Mouse (Mus musculus): Measurements from ENCODE around the gene Poldip3.
"Not testable (repeated sequence)": the region's sequence is repeated elsewhere in the genome, so short reads cannot be mapped to it uniquely, and the experiment has no call there.

The Poldip3 gene

DNA sequence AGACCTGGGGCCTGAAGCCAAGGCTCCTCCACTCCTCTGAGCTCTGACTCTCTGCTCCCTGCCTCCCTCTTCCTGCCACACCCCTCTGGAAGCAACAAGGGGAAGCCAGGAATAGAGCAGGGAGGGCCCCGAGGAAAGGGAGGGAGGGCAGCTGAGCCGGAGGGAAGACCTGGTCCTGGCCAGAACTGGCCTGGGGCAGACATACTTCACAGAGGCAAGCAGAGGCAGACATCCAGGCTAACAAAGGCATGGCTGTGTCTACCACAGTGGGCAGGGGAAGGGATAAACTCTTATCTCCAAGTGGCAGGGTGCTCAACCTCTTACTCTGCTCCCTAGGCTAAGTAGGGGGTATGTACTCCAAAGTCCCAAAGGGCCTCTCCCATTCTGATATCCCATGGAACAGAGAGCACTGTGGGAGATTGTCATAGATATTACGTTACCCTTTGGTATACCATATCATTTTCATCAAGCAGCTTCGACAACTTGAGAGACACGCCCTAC lies 15.8 kb upstream of the Poldip3 start:
- no peak for DNase-seq (ENCODE audit: low spot score)

DNA sequence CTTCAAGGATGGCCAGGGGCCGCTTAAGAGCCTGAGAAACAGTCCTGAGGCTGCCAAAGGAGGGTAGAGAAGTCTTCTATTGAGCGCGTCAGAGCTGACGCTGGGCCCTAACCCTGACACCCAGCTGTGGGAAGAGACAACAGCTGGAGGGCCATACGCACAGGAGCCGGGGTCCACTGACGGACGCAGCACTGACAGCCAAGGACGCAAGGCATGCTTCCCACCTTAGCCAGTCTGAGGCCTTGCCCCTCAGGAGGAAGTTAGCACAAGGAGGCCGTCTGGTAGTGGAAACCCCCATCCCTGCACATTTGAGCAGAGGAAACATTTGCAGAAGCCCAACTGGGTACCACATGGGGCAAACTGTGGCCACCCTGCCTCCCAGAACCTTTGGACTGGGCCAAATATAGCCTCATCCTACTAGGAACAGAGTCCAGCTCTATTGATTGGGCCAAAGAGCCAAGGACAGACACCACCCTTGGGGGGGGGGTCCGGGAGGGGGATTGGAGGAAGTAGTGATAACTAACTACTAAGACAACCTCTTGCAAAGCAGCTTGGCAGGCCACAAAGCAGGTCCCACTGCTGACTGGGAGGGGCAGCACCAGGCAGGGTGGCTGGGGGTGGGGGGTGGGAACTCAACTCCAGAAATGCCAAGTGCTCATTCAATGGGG lies 13.8 kb upstream of the Poldip3 start:
- DNase-seq (ENCODE audit: low spot score): no peak

DNA sequence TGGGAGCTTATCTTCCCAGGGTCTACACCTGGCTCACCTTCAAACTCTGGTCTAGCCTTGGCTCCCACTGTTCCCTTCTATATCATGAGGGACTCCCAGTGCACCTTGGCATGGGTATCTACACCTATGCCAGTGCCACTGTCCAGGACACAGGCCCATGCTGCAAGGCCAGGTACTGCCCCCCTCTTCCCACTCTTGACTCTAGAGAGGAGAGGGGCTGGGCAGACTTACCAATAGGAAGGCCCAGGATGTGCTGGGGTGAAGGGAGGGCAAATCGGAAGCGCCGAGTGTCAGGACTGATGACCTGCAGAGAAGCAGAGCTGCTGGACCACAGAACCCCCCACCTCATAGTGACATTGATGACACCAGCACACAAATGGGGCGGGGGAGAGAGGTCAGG lies 12.8 kb upstream of the Poldip3 start:
- no peak for DNase-seq (ENCODE audit: low spot score)

DNA sequence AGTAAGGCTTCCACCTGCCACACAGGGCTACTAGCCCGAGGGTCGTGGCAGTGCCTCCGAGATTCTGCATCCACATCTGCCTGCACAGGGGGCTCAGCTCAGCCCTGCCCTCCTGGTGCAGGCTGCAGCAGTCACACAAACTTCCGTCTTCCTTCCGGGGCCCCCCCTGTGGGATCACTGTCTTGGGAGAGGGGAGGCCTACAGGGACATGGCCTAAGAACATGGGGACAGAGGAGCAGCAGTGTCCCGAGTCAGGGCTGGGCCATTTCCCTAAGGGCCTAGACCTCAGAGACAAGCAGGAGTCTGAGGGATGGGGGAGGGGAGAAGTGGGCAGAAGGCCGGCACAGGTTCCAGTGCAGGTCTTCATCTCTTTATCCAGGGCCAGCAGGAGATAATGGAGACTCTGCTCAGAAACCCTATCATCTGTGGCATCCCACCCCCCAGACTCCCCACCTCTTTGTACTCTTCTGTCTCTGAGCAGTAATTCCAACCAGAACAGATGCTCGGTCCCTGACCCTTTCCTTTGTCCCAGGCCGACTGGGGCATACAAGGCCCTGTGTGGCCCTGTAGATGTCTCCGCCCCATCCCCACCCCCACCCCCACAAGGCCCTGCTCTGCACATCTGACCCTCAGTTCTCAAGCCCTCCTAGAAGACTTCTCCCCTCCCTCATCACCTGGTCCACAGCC lies 12.0 kb upstream of the Poldip3 start:
- no peak for DNase-seq (ENCODE audit: low spot score)

DNA sequence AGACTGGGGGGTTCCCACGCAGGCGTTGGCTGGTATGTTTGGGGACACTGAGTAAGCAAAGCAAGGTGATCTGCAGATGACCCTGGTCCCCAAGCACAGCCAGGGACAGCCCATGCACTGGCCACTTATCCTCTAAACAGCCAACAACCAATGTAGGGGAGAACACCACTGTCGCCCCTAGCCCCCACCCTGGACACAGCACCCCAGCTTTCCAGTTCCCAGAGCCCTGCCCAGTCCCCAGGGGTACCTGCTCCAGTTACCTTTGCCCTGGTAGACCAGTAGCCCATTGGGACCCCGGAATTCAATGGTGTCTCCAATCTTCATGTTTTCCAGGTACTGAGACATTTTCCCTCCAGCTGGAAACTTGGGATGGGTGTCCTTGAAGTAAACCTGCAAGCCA lies 11.4 kb upstream of the Poldip3 start:
- no peak for DNase-seq (ENCODE audit: low spot score)

DNA sequence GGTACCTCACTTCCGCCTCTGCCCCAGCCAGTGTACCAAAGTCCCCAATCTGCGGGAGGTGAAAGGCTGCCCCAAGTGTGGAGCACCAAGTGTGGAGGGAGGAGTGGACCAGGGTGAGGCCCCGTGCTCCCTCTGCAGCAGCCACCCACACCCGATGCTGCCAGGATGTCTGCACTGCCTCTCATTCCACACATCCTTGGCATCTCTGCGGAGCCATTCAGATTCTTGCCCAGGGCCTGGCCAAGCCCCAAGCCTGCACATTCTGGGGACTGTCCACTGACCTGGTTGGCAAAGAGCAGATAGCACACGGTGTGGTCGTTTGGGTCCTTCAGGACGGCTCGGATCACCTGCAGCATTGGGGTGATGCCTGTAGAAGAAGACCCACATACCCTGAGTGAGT lies 10.6 kb upstream of the Poldip3 start:
- no peak for DNase-seq (ENCODE audit: low spot score)

DNA sequence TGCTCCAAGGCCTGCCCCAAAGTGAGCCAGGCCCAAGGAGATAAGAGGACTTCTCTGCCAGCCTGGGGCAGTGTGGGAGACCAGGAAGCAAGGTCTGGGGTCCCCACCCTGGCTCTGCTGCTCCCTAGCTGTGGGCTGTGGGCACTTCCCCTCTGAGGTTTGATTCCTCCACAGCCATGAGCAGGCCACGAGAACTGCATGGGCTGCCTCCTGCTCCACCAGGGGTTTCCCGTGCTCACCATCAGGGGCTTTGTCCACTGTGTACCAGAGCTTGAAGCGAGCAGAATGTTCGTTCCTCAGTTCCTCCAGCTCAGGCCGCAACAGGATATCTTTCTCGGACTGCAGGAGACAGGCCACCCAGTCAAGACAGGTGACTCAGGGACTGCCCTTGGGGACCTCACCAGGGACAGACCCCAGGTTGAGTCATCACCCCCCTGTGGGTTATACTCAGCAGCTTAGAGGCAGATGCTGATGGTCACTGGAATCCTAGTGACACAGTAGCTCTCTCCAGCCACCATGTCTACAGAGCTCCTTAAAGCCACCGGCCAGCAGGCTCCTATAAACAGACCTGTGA lies 9.5 kb upstream of the Poldip3 start:
- no peak for DNase-seq (ENCODE audit: low spot score)

DNA sequence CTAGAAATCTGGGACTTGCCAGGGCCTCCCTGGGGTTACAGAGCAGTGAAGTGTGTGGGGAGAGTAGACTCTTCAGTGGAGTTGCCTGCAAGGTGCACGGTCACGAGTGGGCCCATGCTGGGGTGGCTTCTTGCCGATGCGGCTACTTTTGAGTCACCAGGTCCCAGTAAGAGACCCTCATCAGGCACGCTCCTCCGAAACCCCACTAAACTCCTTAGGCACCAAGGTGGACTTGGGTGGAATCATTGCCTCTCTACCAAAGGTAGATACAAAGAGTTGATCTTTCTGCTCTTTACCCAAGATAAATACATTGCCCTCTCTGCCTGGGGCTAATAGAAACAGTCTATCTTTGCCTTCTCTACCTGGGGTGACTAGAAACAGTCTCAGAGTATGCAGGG lies 8.5 kb upstream of the Poldip3 start:
- no peak for DNase-seq (ENCODE audit: low spot score)

DNA sequence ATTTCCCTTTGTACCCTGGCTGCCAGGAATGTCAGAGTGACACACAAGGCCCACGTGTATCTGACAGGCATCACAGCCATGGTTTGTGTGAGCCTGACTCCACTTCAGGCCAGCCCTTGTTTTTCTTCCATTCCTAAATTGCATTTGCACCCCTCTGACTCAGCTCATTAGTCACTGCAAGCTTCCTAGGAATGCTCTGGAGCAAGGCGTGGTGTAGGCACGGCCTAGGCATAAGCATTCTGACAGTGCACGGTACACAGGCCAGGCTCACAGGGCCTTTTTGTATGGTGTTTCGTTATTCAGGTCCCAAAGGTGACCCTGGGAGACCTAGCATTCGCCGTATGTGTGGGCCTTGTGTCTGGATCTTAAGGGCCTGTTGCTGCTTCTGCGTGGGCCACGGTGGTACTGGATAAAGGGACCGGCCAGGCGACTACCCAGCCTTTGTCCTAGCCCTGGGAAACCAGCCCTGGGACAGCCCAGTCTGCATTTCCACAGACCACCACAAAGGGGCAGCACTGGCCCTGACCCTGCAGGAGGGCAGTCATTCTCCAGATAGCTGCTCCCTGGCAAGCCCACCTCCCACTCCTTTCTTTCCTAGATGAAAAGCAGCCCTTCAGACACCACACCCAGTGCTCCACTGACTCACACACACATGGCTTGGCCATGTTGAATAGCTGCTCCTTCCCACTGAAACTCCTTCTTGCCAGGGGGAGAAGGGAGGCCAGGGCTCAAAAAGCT lies 7.9 kb upstream of the Poldip3 start:
- DNase-seq (ENCODE audit: low spot score): peak; percentile 36

DNA sequence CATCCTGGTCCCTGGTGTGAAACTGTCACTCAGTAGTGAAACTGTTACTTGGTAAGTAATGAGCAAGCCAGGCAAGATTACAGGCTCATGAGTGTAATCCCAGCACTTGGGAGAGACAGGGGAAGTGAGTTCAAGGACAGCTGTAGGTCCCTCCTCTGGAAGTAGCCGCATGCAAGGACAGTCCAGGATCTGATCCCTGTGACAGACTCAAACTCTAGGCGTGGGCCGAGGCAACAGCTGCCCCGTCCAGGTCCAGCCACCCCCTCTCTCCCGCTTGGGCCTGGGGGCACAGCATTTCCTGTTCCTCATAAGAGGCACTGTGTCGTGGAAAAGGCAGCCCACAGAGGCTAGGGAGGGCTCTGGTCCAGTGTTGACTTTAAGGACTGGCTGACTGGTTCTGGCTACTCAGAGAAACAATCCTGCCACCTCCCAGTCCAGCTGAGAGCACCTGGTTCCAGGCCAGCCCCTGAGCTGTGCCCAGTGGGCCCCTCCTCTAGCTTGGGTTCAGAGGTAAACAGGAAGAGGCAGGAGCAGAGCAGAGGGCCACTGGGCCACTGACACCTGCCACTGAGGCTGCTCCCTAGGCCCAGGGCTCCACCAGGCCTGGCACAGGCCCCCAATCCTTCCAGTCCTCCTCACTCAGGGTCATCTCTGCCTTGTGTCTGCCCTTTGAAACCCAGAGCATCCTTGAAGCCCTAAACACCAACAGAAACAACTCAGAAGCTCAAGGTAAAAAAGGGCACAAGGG lies 6.7 kb upstream of the Poldip3 start:
- DNase-seq (ENCODE audit: low spot score): no peak

DNA sequence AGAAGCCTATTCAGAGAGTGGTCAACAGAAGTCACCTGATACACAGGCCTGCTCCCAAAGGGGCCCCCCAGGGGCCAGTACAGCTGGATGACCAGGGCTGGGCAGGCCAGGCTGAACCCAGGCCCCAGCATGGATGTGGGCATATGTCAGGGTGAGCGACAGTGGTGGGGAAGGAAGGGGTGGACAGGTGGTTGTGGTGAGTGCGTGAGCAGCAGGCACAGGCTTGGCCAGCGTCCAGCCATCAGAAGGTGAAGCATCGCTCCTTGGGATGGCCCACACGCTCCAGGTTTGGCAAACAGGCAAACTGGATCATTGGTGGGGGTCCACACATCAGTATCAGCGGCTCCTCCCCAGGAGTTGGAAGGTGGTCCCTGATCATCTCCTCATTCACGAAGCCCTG lies 5.1 kb upstream of the Poldip3 start:
- no peak for DNase-seq (ENCODE audit: low spot score)

DNA sequence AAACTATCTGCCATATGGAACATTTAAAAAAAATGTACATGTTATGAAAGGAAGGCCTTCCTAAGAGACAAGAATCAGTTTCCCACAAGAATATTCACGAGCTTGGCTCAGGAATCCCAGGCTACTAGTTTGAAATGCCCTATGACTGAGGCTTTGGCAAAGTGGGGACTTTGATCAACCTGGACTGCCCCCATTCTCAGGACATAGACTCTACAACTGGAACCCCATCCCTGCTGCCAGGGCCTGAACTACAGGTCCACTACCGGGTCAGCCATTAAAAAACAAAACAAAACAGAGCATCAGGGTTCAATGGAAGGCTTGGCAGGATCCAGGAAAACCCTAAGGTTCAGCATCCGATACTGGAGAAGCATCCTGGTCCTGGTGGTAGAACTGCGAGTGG lies 1.5 kb upstream of the Poldip3 start:
- DNase-seq (ENCODE audit: low spot score): no peak

DNA sequence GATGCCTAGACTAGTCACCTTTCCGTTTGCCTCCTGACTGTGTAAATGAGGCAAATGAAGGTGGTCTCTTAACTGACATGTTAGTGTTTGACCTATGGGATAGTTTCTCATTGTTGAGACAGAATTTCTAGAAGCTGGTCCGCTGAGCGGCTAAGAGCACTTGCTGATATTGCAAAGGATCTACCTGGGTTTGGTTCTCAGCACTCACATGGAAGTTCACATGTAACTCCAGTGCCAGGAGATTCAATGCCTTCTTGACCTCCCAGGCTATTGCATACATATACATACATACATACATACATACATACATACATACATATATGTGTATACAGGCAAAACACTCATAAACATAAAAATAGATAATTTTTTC lies 874 bp upstream of the Poldip3 start:
- DNase-seq (ENCODE audit: low spot score): no peak

DNA sequence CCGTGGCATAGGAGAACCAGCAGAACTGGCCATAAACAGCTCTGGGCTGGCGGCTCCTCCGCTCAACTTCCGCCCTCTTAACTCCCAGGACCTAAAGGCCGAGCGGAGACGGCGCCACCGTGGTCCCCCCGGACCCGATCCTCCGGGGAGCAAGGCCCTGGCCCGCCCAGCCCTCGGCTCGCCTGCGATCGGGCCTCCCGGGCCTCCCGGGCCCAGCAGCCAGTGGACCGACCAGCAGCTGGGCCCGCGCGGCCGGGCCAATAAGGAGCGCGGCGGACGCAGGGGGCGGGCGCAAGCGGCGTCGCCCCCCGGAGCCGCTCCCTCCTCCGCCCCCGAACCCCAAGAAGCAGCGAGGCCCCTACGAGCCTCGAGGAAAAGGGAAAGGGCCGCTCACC lies 386 bp downstream of the Poldip3 start:
- no peak for DNase-seq (ENCODE audit: low spot score)

DNA sequence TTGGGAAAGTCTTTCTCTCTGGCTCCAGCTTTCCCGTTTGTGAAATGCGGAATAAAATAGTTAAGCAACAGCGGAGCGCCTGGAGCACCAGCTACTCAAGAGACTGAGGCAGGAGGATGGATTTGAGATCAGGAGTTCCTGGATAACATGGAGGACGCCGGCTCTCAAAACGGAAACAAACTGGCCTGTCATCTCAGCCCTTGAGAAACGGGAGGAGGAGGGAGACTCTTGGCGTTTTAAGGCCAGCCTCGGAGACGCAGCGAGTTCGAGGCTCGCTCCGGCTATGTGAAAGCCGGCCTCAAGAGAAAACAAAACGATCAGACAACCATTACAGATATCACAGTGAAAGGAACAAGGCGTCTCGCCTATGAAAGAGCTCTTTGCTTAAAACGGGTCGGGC lies 789 bp downstream of the Poldip3 start:
- DNase-seq (ENCODE audit: low spot score): no peak

DNA sequence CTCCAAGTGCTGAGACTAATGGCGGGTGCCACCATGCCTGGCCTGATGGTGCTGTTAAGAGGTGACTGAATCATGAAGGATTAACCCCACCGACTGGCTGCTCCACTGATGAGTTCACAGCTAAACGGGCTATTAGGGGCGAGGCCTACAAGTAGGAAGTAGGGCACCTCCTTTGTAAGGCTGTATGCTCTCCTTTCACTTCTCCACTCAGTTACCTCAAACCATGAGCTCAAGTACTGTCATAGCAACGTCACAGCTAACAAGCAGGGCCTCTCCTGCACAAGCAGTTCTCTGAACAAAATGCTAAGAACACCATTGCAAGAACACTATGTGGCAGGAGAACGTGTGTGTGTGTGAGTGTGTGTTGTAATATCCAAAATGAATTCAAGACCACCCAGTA lies 3.6 kb downstream of the Poldip3 start:
- no peak for DNase-seq (ENCODE audit: low spot score)

DNA sequence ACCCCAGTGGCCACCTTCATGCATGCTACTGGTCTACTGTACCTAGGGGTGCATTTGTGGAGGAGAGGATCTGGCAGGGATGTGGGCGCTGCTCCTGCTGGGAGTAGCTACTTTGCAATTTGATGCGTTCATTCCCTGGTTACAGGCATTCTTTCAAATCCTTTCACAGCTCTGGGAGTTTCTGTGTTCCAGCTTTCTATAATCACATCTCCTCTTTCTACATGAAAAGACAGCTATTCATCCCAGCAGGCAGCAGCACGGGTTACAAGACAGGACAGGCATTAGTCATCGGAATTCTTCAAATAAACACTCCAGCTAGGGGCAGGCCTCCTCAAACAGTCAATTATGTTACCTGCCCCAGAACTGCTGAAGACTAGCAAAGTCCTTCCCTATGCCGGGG lies 6.3 kb downstream of the Poldip3 start:
- no peak for DNase-seq (ENCODE audit: low spot score)

DNA sequence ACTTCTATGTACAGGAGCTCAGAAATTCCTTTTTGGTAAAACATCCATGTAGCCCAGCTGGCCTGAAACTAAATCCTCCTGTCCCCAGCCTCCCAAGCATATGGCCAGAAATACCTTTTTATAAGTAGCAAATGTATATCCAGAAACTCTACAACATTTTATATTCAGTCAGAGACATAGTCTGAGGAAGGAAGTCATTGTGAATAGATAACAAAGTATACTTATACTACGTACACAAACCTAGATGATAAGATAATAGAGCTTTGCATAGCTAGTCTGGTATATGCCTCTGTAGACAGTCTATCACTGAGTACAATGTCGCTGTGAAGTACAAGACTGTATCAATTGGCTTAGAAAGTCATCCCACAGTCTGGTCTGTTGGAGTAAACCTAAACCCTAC lies 13.5 kb downstream of the Poldip3 start:
- DNase-seq (ENCODE audit: low spot score): no peak

DNA sequence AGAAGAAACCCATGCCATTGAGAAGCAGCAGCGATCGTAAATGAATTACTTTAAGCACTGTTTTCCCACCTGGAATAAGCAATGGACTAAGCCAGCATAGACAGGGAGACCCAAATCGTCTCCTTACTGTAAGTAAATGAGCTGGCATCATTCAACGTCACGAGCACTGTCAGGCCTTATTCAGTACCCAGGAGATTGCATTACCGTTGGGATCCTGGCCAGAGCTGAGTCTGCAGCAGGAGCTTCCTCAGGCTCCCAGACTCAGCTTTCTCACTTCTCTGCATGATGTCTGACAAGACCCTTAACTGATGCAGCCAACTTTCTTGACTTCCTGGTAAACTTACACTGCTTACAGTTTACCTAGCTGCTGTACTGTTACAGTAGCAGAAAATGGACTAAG lies 14.5 kb downstream of the Poldip3 start:
- DNase-seq (ENCODE audit: low spot score): no peak

DNA sequence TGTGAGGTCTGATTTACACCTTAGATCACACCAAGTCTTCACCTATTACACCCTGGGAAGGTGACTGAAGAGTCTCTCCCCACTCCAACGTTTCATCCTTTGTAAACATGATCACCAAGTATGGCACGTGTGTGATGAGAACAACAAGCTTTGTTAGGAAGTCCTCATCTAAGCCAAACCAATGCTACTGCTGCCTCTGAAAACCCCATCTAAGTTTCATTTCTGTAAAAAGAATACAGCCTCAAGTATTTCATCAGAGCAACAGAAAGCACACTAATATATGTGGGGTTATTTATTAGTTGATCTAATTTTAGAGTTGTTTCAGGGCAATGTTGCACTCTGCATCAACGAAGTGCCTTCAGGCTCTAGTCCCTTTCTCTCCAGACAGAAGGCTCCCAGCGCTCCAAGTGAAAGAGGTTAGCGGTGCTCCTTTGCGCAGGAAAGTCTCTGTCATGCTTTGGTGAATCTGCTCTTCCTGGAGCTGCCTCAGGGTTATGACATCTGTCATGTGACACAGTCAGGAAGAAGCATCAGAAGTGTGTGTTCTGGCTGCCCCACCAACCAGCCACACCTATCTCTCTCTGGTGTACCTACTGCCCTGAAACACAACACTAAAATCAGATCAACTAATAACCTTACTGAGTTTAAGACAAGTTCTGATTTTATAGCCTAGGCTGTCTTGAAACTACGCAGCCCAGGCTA lies 19.5 kb downstream of the Poldip3 start:
- no peak for DNase-seq (ENCODE audit: low spot score)

DNA sequence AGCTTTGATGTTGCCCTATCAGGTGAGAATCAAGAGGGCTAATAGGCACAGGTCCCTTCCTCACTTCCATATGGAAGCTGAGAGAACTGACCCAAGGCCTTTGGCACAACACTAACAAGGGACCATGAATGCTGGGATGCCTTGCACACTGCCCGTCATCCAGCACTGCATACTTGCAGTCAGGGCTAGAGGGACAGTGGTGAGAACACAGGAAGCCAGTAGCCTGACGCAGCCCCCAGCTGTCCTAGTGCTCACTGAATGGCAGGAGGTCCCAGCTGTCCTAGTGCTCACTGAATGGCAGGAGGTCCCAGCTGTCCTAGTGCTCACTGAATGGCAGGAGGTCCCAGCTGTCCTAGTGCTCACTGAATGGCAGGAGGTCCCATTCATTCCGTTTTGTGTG lies 22.1 kb downstream of the Poldip3 start:
- DNase-seq (ENCODE audit: low spot score): not testable (repeated sequence)

DNA sequence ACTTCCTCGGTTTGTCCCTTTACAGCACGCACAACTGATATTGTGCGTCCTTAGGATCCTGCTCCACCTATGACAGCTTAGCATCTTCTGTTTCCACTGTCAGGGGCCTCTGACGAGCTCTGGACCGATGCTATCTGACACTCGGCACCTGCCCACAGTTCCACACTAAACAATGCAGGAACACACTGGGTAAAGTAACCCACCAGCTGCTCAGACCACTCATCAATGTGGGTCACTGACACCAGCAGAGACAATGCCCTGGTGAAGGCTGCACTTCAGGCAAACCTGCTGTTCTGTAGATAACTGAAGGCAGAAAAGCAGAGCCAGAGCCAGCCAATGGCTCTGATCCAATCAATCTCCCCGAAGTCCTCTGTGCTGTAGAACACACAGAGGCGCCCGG lies 22.6 kb downstream of the Poldip3 start:
- DNase-seq (ENCODE audit: low spot score): no peak
